Mouse (Mus musculus) heart, postnatal 10 days (tissue): ENCODE data around the gene Eif5a. TPM values are rescaled to one million over a fixed set of nuclear protein-coding genes. Genes with fewer than 3 reads are reported as not detected.

Experiments used
- DNase-seq, 2 experiments: peaks; one replicate each; pipeline ENCODE4 v3.0.0; 2021
- intact Hi-C: fragments of 180-260 bp; cut with DNase I; formaldehyde crosslinking; loops from one replicate; pipeline ENCODE4 v1.15.1; 2025
- microRNA-seq, 2 experiments: library from miRNA; unstranded; fragments of <30 nt; microRNA quantifications; one replicate each; pipeline ENCODE4 v1.2.0; 2022
- total RNA-seq, 2 experiments: library from RNA; stranded (reverse); gene quantifications; 2 replicates each; pipeline ENCODE4 v1.2.3; 2021

Eif5a gene
- total RNA-seq, 2 experiments from 2014 or later: 488 to 490 TPM

- no peak for DNase-seq
- intact Hi-C loops: loop anchor here (2.0 kb wide), 1 partner anchor 37 kb away; no protein-coding TSS in a partner anchor
These were observed 39.7 kb downstream of the Eif5a start for GRCm38 (mm10) chr11:69881787-69882670.

- DNase-seq: peak; percentile 92 to 94
- intact Hi-C loops: loop anchor here (1.0 to 2.0 kb wide), 2 partner anchors 38 to 68 kb away; no protein-coding TSS in a partner anchor
These were observed 40.7 kb downstream of the Eif5a start, which contains the start of gene Kctd11 for GRCm38 (mm10) chr11:69880853-69881603. Gene Kctd11, minus strand, starts transcription at chr11:69881406.

GRCm38 (mm10) chr11:69880506-69880852 is 41.3 kb downstream of the Eif5a start:
- intact Hi-C loops: loop anchor here (1.0 to 2.0 kb wide), 2 partner anchors 38 to 69 kb away; no protein-coding TSS in a partner anchor

GRCm38 (mm10) chr11:69879711-69880110 is 42.0 kb downstream of the Eif5a start:
- DNase-seq: no peak
- intact Hi-C loops: loop anchor here (1.0 to 5.0 kb wide), 3 partner anchors 39 to 152 kb away; no protein-coding TSS in a partner anchor

More at GRCm38 (mm10) chr11:69880506-69880852, 41.3 kb downstream of the Eif5a start:
- peak; percentile 83 to 86 for DNase-seq

GRCm38 (mm10) chr11:69878952-69879351 is 42.8 kb downstream of the Eif5a start:
- DNase-seq: no peak
- intact Hi-C loops: loop anchor here (5.0 kb wide), 1 partner anchor 152 kb away; no protein-coding TSS in a partner anchor

- intact Hi-C loops: loop anchor here (5.0 kb wide), 1 partner anchor 151 kb away; no protein-coding TSS in a partner anchor
- DNase-seq: no peak
These were observed 43.4 kb downstream of the Eif5a start for GRCm38 (mm10) chr11:69878399-69878798.

- intact Hi-C loops: loop anchor here (1.0 to 5.0 kb wide), 4 partner anchors 73 to 196 kb away; partner anchors contain the start of genes Polr2a, Senp3 and Tmem102
These were observed 43.9 kb downstream of the Eif5a start, which contains the start of gene Tmem95 for GRCm38 (mm10) chr11:69877878-69878277. Gene Tmem95, minus strand, starts transcription at chr11:69878018.

GRCm38 (mm10) chr11:69876867-69877266 is 44.9 kb downstream of the Eif5a start:
- DNase-seq: peak; percentile 92 to 95
- intact Hi-C loops: loop anchor here (1.0 to 5.0 kb wide), 4 partner anchors 72 to 195 kb away; partner anchors contain the start of genes Polr2a, Senp3 and Tmem102

More at GRCm38 (mm10) chr11:69877878-69878277, 43.9 kb downstream of the Eif5a start, which contains the start of gene Tmem95:
- DNase-seq: no peak

GRCm38 (mm10) chr11:69876186-69876585 is 45.6 kb downstream of the Eif5a start:
- peak; percentile 78 to 81 for DNase-seq
- intact Hi-C loops: loop anchor here (2.0 to 5.0 kb wide), 3 partner anchors 71 to 149 kb away; partner anchors contain the start of genes Polr2a and Tmem102

GRCm38 (mm10) chr11:69872451-69872850 is 49.3 kb downstream of the Eif5a start:
- intact Hi-C loops: no loop called here
- no peak for DNase-seq

GRCm38 (mm10) chr11:69871822-69872221 is 49.9 kb downstream of the Eif5a start:
- intact Hi-C loops: no loop called here
- no peak for DNase-seq

- no peak for DNase-seq
- intact Hi-C loops: no loop called here
These were observed 51.3 kb downstream of the Eif5a start for GRCm38 (mm10) chr11:69870289-69871069.

- intact Hi-C loops: no loop called here
- DNase-seq: no peak
These were observed 54.4 kb downstream of the Eif5a start for GRCm38 (mm10) chr11:69867335-69867734.

Small RNA genes within 50 kb of the gene (microRNA-seq; reads per million reads assigned to microRNA genes)
- gene Mir6924: 0 reads per million in 2 experiments

Other genes starting within 250 kb of the Eif5a start
- 100 to 1,000 TPM; 389 to 397 TPM for gene Eif4a1, start 249.5 kb downstream of the Eif5a start, total RNA-seq
- gene Senp3, start 239.9 kb downstream of the Eif5a start, total RNA-seq: 10 to 100 TPM; 48.9 to 49.6 TPM
- gene Tnfsf13, start 236.2 kb downstream of the Eif5a start, total RNA-seq: 1 to 10 TPM; 2.1 to 2.4 TPM
- gene Tnfsf12, start 226.1 kb downstream of the Eif5a start, total RNA-seq: 10 to 100 TPM; 19.6 to 20.3 TPM
- gene Tnfsfm13, start 225.9 kb downstream of the Eif5a start, total RNA-seq: 1 to 10 TPM; 5.1 to 5.2 TPM
- 10 to 100 TPM; 44.5 to 47.5 TPM for gene Polr2a, start 163.3 kb downstream of the Eif5a start, total RNA-seq
- gene Slc35g3, start 160.0 kb downstream of the Eif5a start, total RNA-seq: under 1 TPM; 0.17 to 0.40 TPM
- 10 to 100 TPM; 42.2 to 43.9 TPM for gene Zbtb4, start 156.0 kb downstream of the Eif5a start, total RNA-seq
- gene Chrnb1, start 126.0 kb downstream of the Eif5a start, total RNA-seq: 1 to 10 TPM; 5.8 to 7.1 TPM
- gene Fgf11, start 120.1 kb downstream of the Eif5a start, total RNA-seq: 1 to 10 TPM; 1.9 to 3.5 TPM
- gene Tmem102, start 116.3 kb downstream of the Eif5a start, total RNA-seq: 1 to 10 TPM in 1 of 2 experiments, under 1 TPM in 1; 0.94 to 1.2 TPM
- gene Gm39566, start 106.7 kb downstream of the Eif5a start, total RNA-seq: not detected
- gene Spem2, start 103.5 kb downstream of the Eif5a start, total RNA-seq: not detected
- not detected for gene Spem1, start 99.8 kb downstream of the Eif5a start, total RNA-seq
- 10 to 100 TPM; 13.6 TPM for gene Nlgn2, start 84.2 kb downstream of the Eif5a start, total RNA-seq
- gene Tmem256, start 83.4 kb downstream of the Eif5a start, total RNA-seq: 100 to 1,000 TPM; 130 to 151 TPM
- gene Plscr3, start 75.6 kb downstream of the Eif5a start, total RNA-seq: 10 to 100 TPM; 52.5 to 59.7 TPM
- gene Tnk1, start 63.2 kb downstream of the Eif5a start, total RNA-seq: not detected
- not detected for gene Tmem95, start 43.9 kb downstream of the Eif5a start, total RNA-seq
- gene Kctd11, start 40.6 kb downstream of the Eif5a start, total RNA-seq: 1 to 10 TPM; 3.0 to 3.5 TPM
- 1 to 10 TPM; 2.7 to 3.0 TPM for gene Acap1, start 26.4 kb downstream of the Eif5a start, total RNA-seq
- gene 2810408A11Rik, start 21.0 kb downstream of the Eif5a start, total RNA-seq: 1 to 10 TPM; 2.1 to 2.7 TPM
- 10 to 100 TPM; 39.2 to 39.9 TPM for gene Neurl4, start 20.9 kb downstream of the Eif5a start, total RNA-seq
- 10 to 100 TPM; 29.4 to 30.5 TPM for gene Gps2, start 8.1 kb downstream of the Eif5a start, total RNA-seq
- 10 to 100 TPM; 22.7 to 25.7 TPM for gene Ybx2, start 13.8 kb upstream of the Eif5a start, total RNA-seq
- 100 to 1,000 TPM; 135 to 144 TPM for gene Slc2a4, start 26.2 kb upstream of the Eif5a start, total RNA-seq
- gene Cldn7, start 42.8 kb upstream of the Eif5a start, total RNA-seq: not detected
- 100 to 1,000 TPM; 144 to 159 TPM for gene Ctdnep1, start 59.2 kb upstream of the Eif5a start, total RNA-seq
- gene Elp5, start 60.6 kb upstream of the Eif5a start, total RNA-seq: 10 to 100 TPM; 60.7 to 64.6 TPM
- gene Gabarap, start 69.2 kb upstream of the Eif5a start, total RNA-seq: 100 to 1,000 TPM; 275 to 295 TPM
- gene Phf23, start 73.8 kb upstream of the Eif5a start, total RNA-seq: 10 to 100 TPM; 23.1 to 27.7 TPM
- gene Dvl2, start 78.6 kb upstream of the Eif5a start, total RNA-seq: 10 to 100 TPM in 1 of 2 experiments, 1 to 10 TPM in 1; 8.6 to 11.8 TPM
- 1,000 to 10,000 TPM; 1,260 to 1,282 TPM for gene Acadvl, start 93.5 kb upstream of the Eif5a start, total RNA-seq
- gene Dlg4, start 95.0 kb upstream of the Eif5a start, total RNA-seq: 10 to 100 TPM; 11.5 to 12.0 TPM
- under 1 TPM in 1 of 2 experiments, not detected in 1; 0.22 TPM for gene Asgr1, start 132.1 kb upstream of the Eif5a start, total RNA-seq
- gene Asgr2, start 170.7 kb upstream of the Eif5a start, total RNA-seq: not detected
- gene Mgl2, start 208.4 kb upstream of the Eif5a start, total RNA-seq: 1 to 10 TPM in 1 of 2 experiments, under 1 TPM in 1; 0.69 to 1.0 TPM
- 1 to 10 TPM in 1 of 2 experiments, under 1 TPM in 1; 0.82 to 1.0 TPM for gene Clec10a, start 234.2 kb upstream of the Eif5a start, total RNA-seq